Mouse (Mus musculus) limb, embryonic 14.5 days (tissue): Measurements from ENCODE around the gene Rgs9. TPM values are rescaled to one million over a fixed set of nuclear protein-coding genes. Genes with fewer than 3 reads are reported as not detected.

ENCODE experiments used
- ATAC-seq: fragments of 200-750 bp; cut with Nextera tagmentation; 2 replicates; pipeline ENCODE4 v1.8.0; 2017; ENCODE audit warnings: low read depth, moderate number of reproducible peaks, moderate TSS enrichment; ENCODE audit not compliant: low FRiP score
- DNase-seq: peaks from one replicate; pipeline ENCODE4 v3.0.0-alpha.2; 2015; ENCODE audit warnings: low spot score
- H3K27ac ChIP-seq: fragments of 300-500 bp; sonication (generic); replicated peaks from 2 replicates; pipeline ENCODE4 v1.5.1; 2014; ENCODE audit warnings: low read depth, mild to moderate bottlenecking, low read length, moderate library complexity, mixed read lengths
- H3K27me3 ChIP-seq: fragments of 300-500 bp; sonication (generic); 2 replicates; pipeline ENCODE4 v1.6.1; 2014; ENCODE audit warnings: low read length, mixed read lengths; ENCODE audit not compliant: control insufficient read depth, insufficient read depth
- H3K36me3 ChIP-seq: fragments of 300-500 bp; sonication (generic); 2 replicates; pipeline ENCODE4 v1.6.1; 2014; ENCODE audit warnings: mild to moderate bottlenecking, low read length, moderate library complexity, mixed read lengths; ENCODE audit not compliant: control insufficient read depth, insufficient read depth
- H3K4me1 ChIP-seq: fragments of 300-500 bp; sonication (generic); 2 replicates; pipeline ENCODE4 v1.6.1; 2014; ENCODE audit warnings: antibody characterized with exemption, low read length, mixed read lengths; ENCODE audit not compliant: control insufficient read depth, insufficient read depth
- H3K4me2 ChIP-seq: fragments of 300-500 bp; sonication (generic); replicated peaks from 2 replicates; pipeline ENCODE4 v1.6.1; 2014; ENCODE audit warnings: low read depth, mild to moderate bottlenecking, low read length, moderate library complexity; ENCODE audit not compliant: severe bottlenecking
- H3K4me3 ChIP-seq: fragments of 300-500 bp; sonication (generic); replicated peaks from 2 replicates; pipeline ENCODE4 v1.5.1; 2014; ENCODE audit warnings: low read length
- H3K9ac ChIP-seq: fragments of 300-500 bp; sonication (generic); 2 replicates; pipeline ENCODE4 v1.6.1; 2014; ENCODE audit warnings: mild to moderate bottlenecking, low read depth, low read length, moderate library complexity; ENCODE audit not compliant: severe bottlenecking
- H3K9me3 ChIP-seq: fragments of 300-500 bp; sonication (generic); 2 replicates; pipeline ENCODE4 v1.6.1; 2016; ENCODE audit warnings: low read length; ENCODE audit not compliant: control insufficient read depth
- POLR2A ChIP-seq: fragments of 200-500 bp; IDR thresholded peaks from 2 replicates; pipeline ENCODE4 v1.8.0; 2012; ENCODE audit warnings: inconsistent platforms, mild to moderate bottlenecking, moderate library complexity, borderline replicate concordance; ENCODE audit not compliant: insufficient read depth, insufficient read length; ENCODE audit errors: extremely low read depth
- WGBS: fragments of 180-500 bp; shearing (Covaris S2); extraction: QIAGEN DNeasy Blood & Tissue Kit; methylation state at CpG from one replicate; pipeline ENCODE4 v1.1.7; 2014; 5-methylcytosine and 5-hydroxymethylcytosine counted together
- polyA plus RNA-seq, 2 experiments: library from polyadenylated mRNA; depleted of rRNA in 1 of 2; stranded (reverse) in 1 of 2; unstranded in 1 of 2; fragments of >200 nt; fragmentation: Nextera tagmentation in 1 of 2; extraction: Ambion mirVana in 1 of 2; gene quantifications; 2 replicates each; pipeline versions ENCODE4 v1.2.1 to v1.2.3; 2012 to 2014

Rgs9 gene
- polyA plus RNA-seq, 2 experiments = 2.1 to 6.1 TPM

DNA sequence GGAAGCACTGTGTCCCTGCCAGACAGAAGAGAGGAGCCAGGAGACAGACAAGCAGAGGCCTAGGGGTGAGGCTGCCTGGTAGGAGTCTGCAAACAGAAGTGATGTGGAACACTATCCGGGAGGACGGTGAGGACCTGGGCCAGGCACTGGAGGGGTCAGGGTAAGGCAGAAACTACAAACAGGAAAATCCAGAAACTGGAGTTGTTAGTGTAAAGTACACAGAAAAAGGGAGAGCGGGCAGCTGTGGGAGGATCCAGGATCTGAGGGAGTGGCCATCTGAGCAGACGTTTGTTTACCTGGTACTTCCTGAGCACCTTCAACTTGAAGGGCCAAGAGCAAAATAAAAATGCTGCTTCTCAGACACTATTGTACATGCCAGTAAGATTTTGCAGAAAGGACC, 42.9 kb downstream of the Rgs9 start:
- ATAC-seq = no peak
- DNase-seq = no peak
- Histone ChIP-seq H3K9me3 (no peaks in the 10 kb centered on the region), H3K27me3 (no peaks in the 10 kb centered on the region), H3K9ac (no peak overlapping the region), H3K27ac (no peak overlapping the region), H3K4me1 (0 out of 2 replicates have a peak, but pooled peaks cover 2% of the 10 kb centered on the region), H3K4me3 (no peak overlapping the region), H3K4me2 (no peak overlapping the region), H3K36me3 (no peaks in the 10 kb centered on the region)
- WGBS = 73% methylated on average over 4 of the region's 4 CpGs
- TF ChIP-seq POLR2A = no peak

- 13% methylated on average over 5 of the region's 5 CpGs for WGBS
- no peaks in the 10 kb centered on the region for H3K27me3 ChIP-seq
- TF ChIP-seq POLR2A = no peak
- no peaks in the 10 kb centered on the region for H3K9me3 ChIP-seq
- no peak for ATAC-seq
- no peak overlapping the region for H3K9ac ChIP-seq
- no peak overlapping the region for H3K4me2 ChIP-seq
- no peak overlapping the region for H3K4me3 ChIP-seq
- no peaks in the 10 kb centered on the region for H3K36me3 ChIP-seq
- H3K27ac ChIP-seq = no peak overlapping the region
- no peak for DNase-seq
- H3K4me1 ChIP-seq = 0 out of 2 replicates have a peak, but pooled peaks cover 2% of the 10 kb centered on the region
Observed at GRCm38 (mm10) chr11:109252483-109252882, 45.4 kb downstream of the Rgs9 start.

- no peak for TF ChIP-seq POLR2A
- H3K36me3 ChIP-seq = no peaks in the 10 kb centered on the region
- no peak for ATAC-seq
Observed at GRCm38 (mm10) chr11:109250566-109250965, 47.4 kb downstream of the Rgs9 start.

GRCm38 (mm10) chr11:109246920-109247319, 51.0 kb downstream of the Rgs9 start:
- Histone ChIP-seq H3K4me3 (no peak overlapping the region), H3K27ac (no peak overlapping the region), H3K36me3 (no peaks in the 10 kb centered on the region), H3K4me2 (no peak overlapping the region), H3K4me1 (no peaks in the 10 kb centered on the region), H3K27me3 (no peaks in the 10 kb centered on the region), H3K9ac (no peak overlapping the region), H3K9me3 (no peaks in the 10 kb centered on the region)
- WGBS = 71% methylated on average over 3 of the region's 3 CpGs
- ATAC-seq (no peak), DNase-seq (no peak)
- no peak for TF ChIP-seq POLR2A

More at GRCm38 (mm10) chr11:109250566-109250965, 47.4 kb downstream of the Rgs9 start:
- no peak overlapping the region for H3K4me2 ChIP-seq
- WGBS = 93% methylated on average over 4 of the region's 4 CpGs
- H3K4me1 ChIP-seq = 0 out of 2 replicates have a peak, but pooled peaks cover 2% of the 10 kb centered on the region
- no peak overlapping the region for H3K9ac ChIP-seq
- H3K27ac ChIP-seq = no peak overlapping the region
- DNase-seq = no peak
- H3K4me3 ChIP-seq = no peak overlapping the region
- H3K27me3 ChIP-seq = no peaks in the 10 kb centered on the region
- H3K9me3 ChIP-seq = no peaks in the 10 kb centered on the region

GRCm38 (mm10) chr11:109244635-109245360, 53.1 kb downstream of the Rgs9 start:
- Histone ChIP-seq H3K4me2 (peak overlapping the region; percentile 28), H3K4me3 (no peak overlapping the region)

More at GRCm38 (mm10) chr11:109244635-109245360, 53.1 kb downstream of the Rgs9 start:
- H3K4me1 ChIP-seq = no peaks in the 10 kb centered on the region
- H3K27ac ChIP-seq = no peak overlapping the region
- no peak overlapping the region for H3K9ac ChIP-seq
- no peaks in the 10 kb centered on the region for H3K9me3 ChIP-seq
- peak; percentile 75 for ATAC-seq
- no peak for TF ChIP-seq POLR2A
- peak; percentile 87 for DNase-seq
- H3K36me3 ChIP-seq = no peaks in the 10 kb centered on the region
- WGBS = 15% methylated on average over 23 of the region's 23 CpGs
- no peaks in the 10 kb centered on the region for H3K27me3 ChIP-seq
